Mouse (Mus musculus): ENCODE measurements around the gene Slc6a8. TPM values are rescaled to one million over a fixed set of nuclear protein-coding genes. Genes with fewer than 3 reads are reported as not detected.
A peak's percentile ranks its signal among the peaks of the same experiment; 100 is the strongest.

Gene Slc6a8
- total and polyA plus RNA-seq, 3 experiments, result 5.4 to 11.9 TPM; not detected in 1

DNA sequence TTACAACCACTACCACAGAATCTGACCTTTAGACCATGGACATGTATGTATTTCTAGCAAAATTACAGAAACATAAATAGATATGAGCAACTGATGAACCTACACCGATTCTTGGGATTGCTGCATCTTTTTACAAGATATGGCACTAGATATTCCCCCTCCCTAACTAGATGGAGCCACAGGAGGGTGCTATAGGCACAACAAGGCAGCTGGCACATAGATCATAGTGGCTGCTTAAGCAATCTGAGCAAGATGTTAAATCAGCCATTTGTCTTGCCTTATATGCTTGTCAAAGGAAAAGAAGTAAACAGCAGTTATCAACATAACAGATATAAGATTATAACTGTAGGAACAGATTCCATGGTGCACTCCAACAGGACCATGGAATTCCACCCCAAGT, 27.5 kb downstream of the Slc6a8 start:
- peaks cover 0 to 8% of the 10 kb centered on the region in 2 experiments; a peak in 2 of 4 replicates for H3K36me3 ChIP-seq (ENCODE audit: control insufficient read depth in 1 of 2, insufficient read depth in 2 of 2, low read length in 2 of 2)

DNA sequence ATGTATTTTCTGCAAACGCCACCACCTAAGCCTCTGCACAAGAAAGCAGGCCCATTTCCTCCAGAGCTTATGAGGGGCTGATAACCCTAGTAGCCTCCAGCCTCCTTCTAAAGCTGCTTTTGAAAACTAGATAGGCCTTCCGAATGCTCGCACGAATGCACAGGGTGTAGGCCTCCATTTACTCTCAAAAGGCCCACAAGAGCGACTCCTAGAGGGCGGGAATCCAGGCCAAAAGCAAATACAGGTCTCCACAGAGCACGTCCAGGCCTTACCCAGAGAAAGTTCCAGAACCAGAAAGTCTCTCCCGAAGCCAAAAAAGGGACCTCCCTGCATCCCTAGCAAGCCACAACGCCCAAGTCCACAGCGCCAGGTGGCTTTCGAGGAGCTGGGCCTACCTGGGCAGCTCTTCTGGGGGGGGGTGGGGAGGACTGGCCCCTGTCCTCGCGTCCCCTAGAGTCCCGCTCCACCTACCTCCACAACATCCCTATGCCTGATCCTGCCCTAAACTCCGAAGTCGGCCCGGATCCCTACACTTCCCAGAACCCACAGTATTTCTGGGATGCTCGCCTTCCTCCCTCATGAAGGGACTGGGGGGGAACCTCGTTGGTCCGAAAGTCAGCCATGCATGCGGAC, 42.6 kb downstream of the Slc6a8 start:
- H3K36me3 ChIP-seq (ENCODE audit: control insufficient read depth in 1 of 2, insufficient read depth in 2 of 2, low read length in 2 of 2), result peaks cover 3 to 24% of the 10 kb centered on the region in 2 experiments
- peak overlapping the region; percentile 64 for H3K27ac ChIP-seq (ENCODE audit: control insufficient read depth, low read depth, low read length)
- peaks cover 4 to 25% of the 10 kb centered on the region in 2 experiments for H3K4me1 ChIP-seq (ENCODE audit: control insufficient read depth in 1 of 2, insufficient read depth in 2 of 2, low read length in 2 of 2)
- H3K4me3 ChIP-seq (ENCODE audit: control insufficient read depth in 1 of 2, insufficient read depth in 1 of 2, low read depth in 2 of 2, low read length in 2 of 2), result peak overlapping the region; percentile 72 to 94
- no peaks in the 10 kb centered on the region for H3K9me3 ChIP-seq (replicated peaks; ENCODE audit: insufficient read depth, low read length)
- TF ChIP-seq CHD2 (IDR thresholded peaks at IDR 0.05; ENCODE audit: low read length) (no peak), MXI1 (IDR thresholded peaks at IDR 0.05; ENCODE audit: low read depth, low read length) (0 out of 2 replicates have a peak, but pooled peaks have one; percentile 4), SIN3A (IDR thresholded peaks at IDR 0.05; ENCODE audit: low read length) (peak; percentile 66), TAL1 (IDR thresholded peaks at IDR 0.05; ENCODE audit: low read length) (no peak), MYB (IDR thresholded peaks at IDR 0.05; ENCODE audit: low read depth, low read length) (no peak), POLR2A (IDR thresholded peaks at IDR 0.05; ENCODE audit: control insufficient read depth in 1 of 2, insufficient read depth in 1 of 2, low read depth in 1 of 2, low read length in 2 of 2, poor library complexity in 1 of 2) (peak in 1 of 2 experiments; percentile 83; a peak in 2 of 4 replicates), CTCF (IDR thresholded peaks at IDR 0.05 in 2 of 3, conservative IDR thresholded peaks at IDR 0.05 in 1 of 3; ENCODE audit: control insufficient read depth in 1 of 3, insufficient read depth in 1 of 3, low read depth in 2 of 3, low read length in 3 of 3, poor library complexity in 1 of 3, severe bottlenecking in 1 of 3) (peak in 2 of 3 experiments; percentile 36 to 37; a peak in 4 of 6 replicates)
- H3K79me2 ChIP-seq (ENCODE audit: control insufficient read depth, insufficient read depth, low read length, poor library complexity), result peaks cover 30% of the 10 kb centered on the region
- peak overlapping the region; percentile 90 for H3K9ac ChIP-seq (ENCODE audit: control insufficient read depth, low read depth, low read length, poor library complexity, severe bottlenecking)
- no peaks in the 10 kb centered on the region for H3K27me3 ChIP-seq (ENCODE audit: control insufficient read depth in 1 of 2, insufficient read depth in 2 of 2, low read length in 2 of 2)
- peak; percentile 76 for DNase-seq (ENCODE audit: low read depth, low spot score)

More for the DNA sequence above, 27.5 kb downstream of the Slc6a8 start:
- Histone ChIP-seq H3K9ac (ENCODE audit: control insufficient read depth, low read depth, low read length, poor library complexity, severe bottlenecking) (no peak overlapping the region), H3K4me1 (ENCODE audit: control insufficient read depth in 1 of 2, insufficient read depth in 2 of 2, low read length in 2 of 2) (no peaks in the 10 kb centered on the region), H3K27me3 (ENCODE audit: control insufficient read depth in 1 of 2, insufficient read depth in 2 of 2, low read length in 2 of 2) (no peaks in the 10 kb centered on the region), H3K27ac (ENCODE audit: control insufficient read depth, low read depth, low read length) (no peak overlapping the region), H3K79me2 (ENCODE audit: control insufficient read depth, insufficient read depth, low read length, poor library complexity) (no peaks in the 10 kb centered on the region), H3K9me3 (replicated peaks; ENCODE audit: insufficient read depth, low read length) (no peaks in the 10 kb centered on the region), H3K4me3 (ENCODE audit: control insufficient read depth in 1 of 2, insufficient read depth in 1 of 2, low read depth in 2 of 2, low read length in 2 of 2) (no peak overlapping the region)
- DNase-seq (ENCODE audit: low read depth, low spot score), result peak; percentile 14
- TF ChIP-seq SMC3 (IDR thresholded peaks at IDR 0.05; ENCODE audit: low read depth, low read length) (peak; percentile 16; the same call in 1 of the 2 replicates), ZC3H11A (IDR thresholded peaks at IDR 0.05; ENCODE audit: low read depth, low read length) (no peak), CTCF (IDR thresholded peaks at IDR 0.05 in 2 of 3, conservative IDR thresholded peaks at IDR 0.05 in 1 of 3; ENCODE audit: control insufficient read depth in 1 of 3, insufficient read depth in 1 of 3, low read depth in 2 of 3, low read length in 3 of 3, poor library complexity in 1 of 3, severe bottlenecking in 1 of 3) (peak in 1 of 3 experiments; percentile 22; a peak in 1 of 6 replicates)

DNA sequence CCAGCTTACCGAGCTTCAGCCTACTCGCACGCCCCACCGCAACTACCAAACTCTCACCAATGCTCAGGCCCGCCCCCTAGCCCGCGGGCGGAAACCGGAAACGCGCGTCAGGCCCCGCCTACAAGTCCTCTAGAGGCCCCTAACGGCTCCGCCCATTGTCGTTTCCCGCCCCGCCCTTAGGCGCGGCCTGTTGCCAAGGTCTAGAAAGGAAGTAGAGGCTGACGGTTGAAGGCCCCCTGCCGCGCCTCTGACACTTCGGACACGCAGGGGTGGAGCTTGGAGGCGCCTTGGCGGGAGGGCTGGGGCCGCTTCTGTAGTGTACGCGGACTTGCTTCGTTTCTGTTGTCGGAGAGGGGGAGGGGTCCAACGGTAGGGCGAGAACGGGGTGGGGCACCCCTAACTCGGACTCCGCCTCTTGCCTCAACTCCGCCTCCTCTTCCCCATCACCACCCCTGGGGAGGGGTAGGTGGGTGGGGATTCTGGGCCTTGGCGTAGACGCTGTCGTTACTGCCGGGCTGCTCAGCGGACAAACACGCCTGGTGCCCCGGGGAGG, 43.2 kb downstream of the Slc6a8 start, which contains the start of the genes Bcap31 and Abcd1:
Gene Bcap31, minus strand, starts transcription at position 67 of the 553 bp plus-strand sequence.
Gene Abcd1, plus strand, starts transcription at position 489 of the 553 bp plus-strand sequence.
- H3K36me3 ChIP-seq (ENCODE audit: control insufficient read depth in 1 of 2, insufficient read depth in 2 of 2, low read length in 2 of 2), result peaks cover 3 to 24% of the 10 kb centered on the region in 2 experiments
- peak within 1 kb of the TSS; percentile 72 to 94 for H3K4me3 ChIP-seq (ENCODE audit: control insufficient read depth in 1 of 2, insufficient read depth in 1 of 2, low read depth in 2 of 2, low read length in 2 of 2)
- H3K4me1 ChIP-seq (ENCODE audit: control insufficient read depth in 1 of 2, insufficient read depth in 2 of 2, low read length in 2 of 2), result peaks cover 4 to 25% of the 10 kb centered on the region in 2 experiments
- H3K27ac ChIP-seq (ENCODE audit: control insufficient read depth, low read depth, low read length), result peak within 1 kb of the TSS; percentile 85
- no peaks in the 10 kb centered on the region for H3K9me3 ChIP-seq (replicated peaks; ENCODE audit: insufficient read depth, low read length)
- H3K79me2 ChIP-seq (ENCODE audit: control insufficient read depth, insufficient read depth, low read length, poor library complexity), result peaks cover 30% of the 10 kb centered on the region
- no peaks in the 10 kb centered on the region for H3K27me3 ChIP-seq (ENCODE audit: control insufficient read depth in 1 of 2, insufficient read depth in 2 of 2, low read length in 2 of 2)
- H3K9ac ChIP-seq (ENCODE audit: control insufficient read depth, low read depth, low read length, poor library complexity, severe bottlenecking), result peak within 1 kb of the TSS; percentile 90
- peak; percentile 97 for DNase-seq (ENCODE audit: low read depth, low spot score)
- TF ChIP-seq SIN3A (IDR thresholded peaks at IDR 0.05; ENCODE audit: low read length), result no peak
- TF ChIP-seq ZKSCAN1 (IDR thresholded peaks at IDR 0.05; ENCODE audit: low read depth, low read length), result no peak
- TF ChIP-seq POLR2AphosphoS2 (IDR thresholded peaks at IDR 0.05; ENCODE audit: low read length), result 0 out of 2 replicates have a peak, but pooled peaks have one; percentile 73
- TF ChIP-seq MYC (IDR thresholded peaks at IDR 0.05; ENCODE audit: low read depth, low read length), result no peak
- TF ChIP-seq BHLHE40 (IDR thresholded peaks at IDR 0.05; ENCODE audit: borderline replicate concordance, low read depth, low read length), result no peak
- TF ChIP-seq UBTF (IDR thresholded peaks at IDR 0.05; ENCODE audit: borderline replicate concordance, insufficient read depth, low read depth, low read length), result no peak
- TF ChIP-seq MAX (IDR thresholded peaks at IDR 0.05; ENCODE audit: low read length), result no peak
- TF ChIP-seq JUND (IDR thresholded peaks at IDR 0.05; ENCODE audit: low read depth, low read length), result no peak
- no peak for TF ChIP-seq TAL1 (IDR thresholded peaks at IDR 0.05; ENCODE audit: low read length)
- TF ChIP-seq USF2 (IDR thresholded peaks at IDR 0.05; ENCODE audit: borderline replicate concordance in 1 of 2, insufficient read depth in 1 of 2, low read depth in 1 of 2, low read length in 2 of 2), result no peak
- TF ChIP-seq CTCF (IDR thresholded peaks at IDR 0.05 in 2 of 3, conservative IDR thresholded peaks at IDR 0.05 in 1 of 3; ENCODE audit: control insufficient read depth in 1 of 3, insufficient read depth in 1 of 3, low read depth in 2 of 3, low read length in 3 of 3, poor library complexity in 1 of 3, severe bottlenecking in 1 of 3), result no peak
- TF ChIP-seq TCF12 (IDR thresholded peaks at IDR 0.05; ENCODE audit: low read depth, low read length), result no peak; the same call in 1 of the 2 replicates
- no peak for TF ChIP-seq POLR2AphosphoS5 (IDR thresholded peaks at IDR 0.05; ENCODE audit: borderline replicate concordance, low read depth, low read length)
- peak; percentile 77; the same call in 1 of the 2 replicates for TF ChIP-seq MAZ (IDR thresholded peaks at IDR 0.05; ENCODE audit: low read depth, low read length)
- peak; percentile 37; the same call in 1 of the 2 replicates for TF ChIP-seq ETS1 (IDR thresholded peaks at IDR 0.05; ENCODE audit: low read depth, low read length)
- peak; percentile 86 for TF ChIP-seq NELFE (IDR thresholded peaks at IDR 0.05; ENCODE audit: low read depth, low read length)
- TF ChIP-seq MYB (IDR thresholded peaks at IDR 0.05; ENCODE audit: low read depth, low read length), result peak; percentile 77
